Comparison of ENCODE assay signal across 8 mouse cellular contexts in the genomic region with DNA sequence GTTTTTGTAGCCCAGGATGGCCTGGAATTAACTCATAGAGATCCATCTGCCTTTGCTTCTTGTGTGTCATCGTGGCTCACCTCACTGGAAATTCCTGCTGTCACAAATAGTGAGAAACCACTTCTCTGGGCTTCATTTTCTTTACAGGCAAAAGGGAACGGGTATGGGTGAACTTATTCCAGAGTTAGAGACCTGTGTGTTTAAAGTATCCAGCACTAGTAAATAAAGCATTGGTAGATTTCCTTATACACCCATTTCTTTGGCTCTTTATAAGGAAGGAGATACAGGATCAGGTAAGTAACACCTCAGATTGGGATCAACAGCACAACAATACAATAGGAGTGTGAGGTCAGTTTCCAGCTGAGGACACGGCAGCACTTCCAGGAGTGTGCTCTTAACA. TPM values are rescaled to one million over a fixed set of nuclear protein-coding genes. Genes with fewer than 3 reads are reported as not detected.
DNase-seq lines count a peak whose midpoint lies in the region; ATAC-seq and TF ChIP-seq lines count a peak whose summit lies in the region.

A gene (plus strand): TSS at position 301 of the 400 bp plus-strand sequence.

- H3K4me1 ChIP-seq in erythroblast, embryonic 14.5 days (ENCODE audit: control insufficient read depth) = peaks cover 9% of the 10 kb centered on the region
- H3K4me1 ChIP-seq in ES-E14 (ENCODE audit: control insufficient read depth in 2 of 2, insufficient read depth in 2 of 2, low read length in 2 of 2, poor library complexity in 1 of 2) = peaks cover 11 to 30% of the 10 kb centered on the region in 2 experiments; a peak in 3 of 4 replicates
- 0 out of 2 replicates have a peak, but pooled peaks cover 9% of the 10 kb centered on the region for H3K4me1 ChIP-seq in hindbrain, postnatal 0 days (ENCODE audit: insufficient read depth, low read length)
- H3K4me1 ChIP-seq in midbrain, embryonic 10.5 days = peaks cover 42% of the 10 kb centered on the region

- peak within 1 kb of the TSS; percentile 49 for H3K4me3 ChIP-seq in erythroblast, embryonic 14.5 days (replicated peaks)
- H3K4me3 ChIP-seq in ES-E14 (ENCODE audit: insufficient read depth in 1 of 2, low read depth in 1 of 2, low read length in 2 of 2, poor library complexity in 1 of 2, severe bottlenecking in 1 of 2) = peak within 1 kb of the TSS; percentile 79 to 96
- H3K4me3 ChIP-seq in hindbrain, postnatal 0 days (ENCODE audit: low read length) = peak within 1 kb of the TSS; percentile 50
- H3K4me3 ChIP-seq in midbrain, embryonic 10.5 days = peak within 1 kb of the TSS; percentile 65

- no peaks in the 10 kb centered on the region for H3K9me3 ChIP-seq in erythroblast, embryonic 14.5 days (ENCODE audit: control insufficient read depth, low read length)
- H3K9me3 ChIP-seq in ES-E14 (ENCODE audit: control insufficient read depth, insufficient read depth, low read depth, low read length) = no peaks in the 10 kb centered on the region
- no peaks in the 10 kb centered on the region for H3K9me3 ChIP-seq in hindbrain, postnatal 0 days (ENCODE audit: low read length)
- H3K9me3 ChIP-seq in midbrain, embryonic 10.5 days (replicated peaks) = no peaks in the 10 kb centered on the region

- H3K27me3 ChIP-seq in erythroblast, embryonic 14.5 days (ENCODE audit: control insufficient read depth) = peaks cover 77% of the 10 kb centered on the region
- H3K27me3 ChIP-seq in hindbrain, postnatal 0 days (ENCODE audit: insufficient read depth, low read length) = peaks cover 17% of the 10 kb centered on the region; the same call in 1 of the 2 replicates
- peaks cover 71% of the 10 kb centered on the region for H3K27me3 ChIP-seq in midbrain, embryonic 10.5 days (ENCODE audit: low read depth, poor library complexity, severe bottlenecking)

- H3K9ac ChIP-seq in ES-E14 (ENCODE audit: insufficient read depth, low read depth, low read length, poor library complexity, severe bottlenecking) = peak within 1 kb of the TSS; percentile 76
- peak within 1 kb of the TSS; percentile 50 for H3K9ac ChIP-seq in hindbrain, postnatal 0 days (replicated peaks; ENCODE audit: low read length)

- TF ChIP-seq CTCF in hindbrain, postnatal 0 days (IDR thresholded peaks at IDR 0.05; ENCODE audit: low read depth) = no peak

- no peak for ATAC-seq in erythroblast, adult 5-6 weeks (replicated peaks; ENCODE audit: low FRiP score, poor library complexity, severe bottlenecking)
- no peak for ATAC-seq in hindbrain, postnatal 0 days

- peak within 1 kb of the TSS; percentile 94 for H3K4me2 ChIP-seq in hindbrain, postnatal 0 days (ENCODE audit: low read depth, low read length)

- 45% methylated on average over 3 of the region's 3 CpGs for WGBS in hindbrain, postnatal 0 days
- WGBS in midbrain, embryonic 10.5 days = 35% methylated on average over 3 of the region's 3 CpGs

- no peak for DNase-seq in ES-E14 (ENCODE audit: low read depth, low spot score)
- no peak for DNase-seq in gastrocnemius, adult 18-20 months (ENCODE audit: low spot score)
- no peak for DNase-seq in hindbrain, postnatal 0 days (ENCODE audit: low spot score)
- DNase-seq in midbrain, embryonic 10.5 days (ENCODE audit: low spot score) = no peak
- no peak for DNase-seq in retina, embryonic 14.5 days (ENCODE audit: low spot score)
- DNase-seq in cerebellum, postnatal 14 days = no peak

- H3K36me3 ChIP-seq in erythroblast, embryonic 14.5 days (ENCODE audit: control insufficient read depth) = peaks cover 3% of the 10 kb centered on the region; the same call in 1 of the 2 replicates
- H3K36me3 ChIP-seq in ES-E14 (ENCODE audit: control insufficient read depth, insufficient read depth, low read length, poor library complexity, severe bottlenecking) = peaks cover 20% of the 10 kb centered on the region
- no peaks in the 10 kb centered on the region; the same call in 1 of the 2 replicates for H3K36me3 ChIP-seq in hindbrain, postnatal 0 days (ENCODE audit: insufficient read depth, low read length)
- peaks cover 14% of the 10 kb centered on the region for H3K36me3 ChIP-seq in midbrain, embryonic 10.5 days

- in situ Hi-C loops in ES-E14 (cut with MboI; ENCODE audit: low sequenced_read_pairs in 2 of 2, unreplicated experiment in 2 of 2) = no loop called here

- H3K27ac ChIP-seq in ES-E14 (ENCODE audit: insufficient read depth, low read depth, low read length, poor library complexity, severe bottlenecking) = no peak within 1 kb of the TSS
- H3K27ac ChIP-seq in hindbrain, postnatal 0 days = peak within 1 kb of the TSS; percentile 71
- peak within 1 kb of the TSS; percentile 86 for H3K27ac ChIP-seq in midbrain, embryonic 10.5 days (replicated peaks)

TF ChIP-seq in ES-E14, 5 proteins besides CTCF, POLR2A, EP300 and RAD21:
- no peak for TF ChIP-seq ZC3H11A (IDR thresholded peaks at IDR 0.05; ENCODE audit: borderline replicate concordance, low read depth, low read length)
- TF ChIP-seq ZNF384 (IDR thresholded peaks at IDR 0.05; ENCODE audit: low read depth, low read length) = no peak
- TF ChIP-seq HCFC1 (IDR thresholded peaks at IDR 0.05; ENCODE audit: borderline replicate concordance, insufficient read depth, low read length) = no peak
- TF ChIP-seq MAFK (IDR thresholded peaks at IDR 0.05; ENCODE audit: insufficient read depth, low read depth, low read length) = no peak
- TF ChIP-seq CHD2 (IDR thresholded peaks at IDR 0.05; ENCODE audit: low read depth, low read length) = no peak

RNA-seq across cellular contexts. Expression of the gene that starts here (rescaled TPM):
- polyA plus RNA-seq in erythroblast, embryonic 14.5 days (2012) = 0.24 and 0.47 TPM in 2 replicates
- total RNA-seq in erythroblast, adult 5-6 weeks (2015; ENCODE audit: low replicate concordance) = not detected in 2 replicates
- 1.3 and 2.4 TPM in 2 replicates for total RNA-seq in erythroblast, adult 5-6 weeks (2017; ENCODE audit: low replicate concordance)
- 70.9 and 99.9 TPM in 2 replicates for total RNA-seq in ES-E14 (2012; rRNA removed)
- 10 to 100 TPM; 36.1 to 41.4 TPM for total RNA-seq in gastrocnemius, adult 18-20 months (2021)
- 49.9 and 63.4 TPM in 2 replicates for total RNA-seq in hindbrain, postnatal 0 days (2014; rRNA removed)
- polyA plus RNA-seq in hindbrain, postnatal 0 days (2015; fragmentation: Nextera tagmentation; extraction: Ambion mirVana) = 54.8 and 55.7 TPM in 2 replicates
- polyA plus RNA-seq in midbrain, embryonic 10.5 days (2016; fragmentation: Nextera tagmentation; extraction: Ambion mirVana) = 87.0 and 89.3 TPM in 2 replicates

Comparison
In these comparisons a context has a peak if more than half of its experiments do, and no peak if none do; other contexts are left out.
1. RNA of the gene that starts here (total RNA-seq): 70.9 to 99.9 TPM in ES-E14, 49.9 to 63.4 TPM in hindbrain, postnatal 0 days and 36.1 to 41.4 TPM in gastrocnemius, adult 18-20 months; 1.3 to 2.4 TPM in erythroblast, adult 5-6 weeks; every median in the first group is over 10 times any median in the second.
2. RNA of the gene that starts here (polyA plus RNA-seq): 87.0 to 89.3 TPM in midbrain, embryonic 10.5 days and 54.8 to 55.7 TPM in hindbrain, postnatal 0 days; 0.24 to 0.47 TPM in erythroblast, embryonic 14.5 days; every median in the first group is over 10 times any median in the second.
3. Peak in every context shown above with its lines, with median percentiles within 50 percentile points of each other: H3K4me3 ChIP-seq.